In the genomic region with DNA sequence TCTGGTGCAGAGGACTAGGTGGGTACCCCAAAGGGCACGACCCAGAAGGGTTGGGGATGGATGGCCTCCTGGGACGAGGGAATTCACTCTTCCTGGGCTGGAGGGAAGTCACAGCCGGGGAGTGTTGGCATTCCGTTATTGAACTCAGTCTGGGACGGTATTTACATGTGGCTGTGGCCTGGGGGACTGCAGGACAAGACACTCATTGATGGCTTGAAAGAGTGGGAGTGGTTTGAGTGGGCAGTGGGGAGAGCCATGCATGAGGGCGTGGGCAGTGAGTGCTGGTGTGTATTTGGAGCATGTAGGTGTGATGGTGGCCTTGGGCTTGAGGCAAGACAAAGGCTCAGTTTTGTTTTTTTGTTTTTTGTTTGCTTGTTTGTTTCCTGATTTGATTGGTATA, we compare ENCODE assay signal across 15 mouse cellular contexts. TPM values are rescaled to one million over a fixed set of nuclear protein-coding genes. Genes with fewer than 3 reads are reported as not detected.
DNase-seq lines count a peak whose midpoint lies in the region; ATAC-seq and TF ChIP-seq lines count a peak whose summit lies in the region.
"Had no signal": no experiment of that assay in that cellular context is flagged by ENCODE, and none has a peak within 500 bp of the region (broad histone marks: within the 10 kb centered on the region; RNA-seq: fewer than 3 reads in every experiment).

No protein-coding gene starts in this region.

- DNase-seq in gastrocnemius, adult 2 months, result no peak
- no peak for DNase-seq in gastrocnemius, postnatal 14 days
- DNase-seq in kidney, postnatal 0 days (ENCODE audit: low spot score), result no peak
- no peak for DNase-seq in kidney, adult 18-20 months
- DNase-seq in embryonic facial prominence, embryonic 14.5 days (ENCODE audit: low spot score), result no peak
- DNase-seq in ovary, adult 18-20 months (ENCODE audit: low spot score), result no peak
- DNase-seq: B cell, adult 2 months; gastrocnemius, postnatal 25 days; kidney, adult 9 months; lung, postnatal 4 days; right cerebral cortex, postnatal 4 days had no signal

- H3K4me2 ChIP-seq in kidney, postnatal 0 days (ENCODE audit: low read length), result no peak overlapping the region
- no peak overlapping the region for H3K4me2 ChIP-seq in embryonic facial prominence, embryonic 14.5 days (ENCODE audit: low read depth, low read length)
- no peak overlapping the region; the same call in 1 of the 2 replicates for H3K4me2 ChIP-seq in midbrain, embryonic 16.5 days (ENCODE audit: low read length)

- intact Hi-C loops in gastrocnemius, adult 2 months (cut with DNase I), result no loop called here
- intact Hi-C loops in gastrocnemius, postnatal 14 days (cut with DNase I; ENCODE audit: low total_unique reads), result no loop called here

- no peaks in the 10 kb centered on the region for H3K4me1 ChIP-seq in kidney, postnatal 0 days (replicated peaks; ENCODE audit: insufficient read depth, low read length)
- H3K4me1 ChIP-seq in embryonic facial prominence, embryonic 14.5 days (ENCODE audit: control insufficient read depth, insufficient read depth, low read length), result no peaks in the 10 kb centered on the region
- H3K4me1 ChIP-seq in midbrain, embryonic 16.5 days (ENCODE audit: control insufficient read depth, insufficient read depth, low read length), result no peaks in the 10 kb centered on the region

- no peak overlapping the region for H3K9ac ChIP-seq in kidney, postnatal 0 days (ENCODE audit: low read depth, low read length)
- H3K9ac ChIP-seq in embryonic facial prominence, embryonic 14.5 days (ENCODE audit: low read depth, low read length), result no peak overlapping the region
- H3K9ac ChIP-seq in midbrain, embryonic 16.5 days (ENCODE audit: low read depth, low read length), result no peak overlapping the region
- H3K9ac ChIP-seq: liver, embryonic 14.5 days had no signal

- TF ChIP-seq CTCF in gastrocnemius, adult 2 months (IDR thresholded peaks at IDR 0.05), result no peak
- no peak for TF ChIP-seq CTCF in kidney, postnatal 0 days (IDR thresholded peaks at IDR 0.05; ENCODE audit: low read depth)

- H3K36me3 ChIP-seq in kidney, postnatal 0 days (ENCODE audit: insufficient read depth, low read length), result peaks cover 37% of the 10 kb centered on the region
- peaks cover 57% of the 10 kb centered on the region for H3K36me3 ChIP-seq in embryonic facial prominence, embryonic 14.5 days (ENCODE audit: control insufficient read depth, insufficient read depth, low read length)
- H3K36me3 ChIP-seq in midbrain, embryonic 16.5 days (ENCODE audit: control insufficient read depth, insufficient read depth, low read length), result peaks cover 31% of the 10 kb centered on the region

- H3K4me3 ChIP-seq in gastrocnemius, adult 2 months, result no peak overlapping the region
- H3K4me3 ChIP-seq in kidney, postnatal 0 days (replicated peaks; ENCODE audit: low read depth, low read length), result no peak overlapping the region
- no peak overlapping the region for H3K4me3 ChIP-seq in embryonic facial prominence, embryonic 14.5 days (ENCODE audit: low read depth, low read length)
- no peak overlapping the region for H3K4me3 ChIP-seq in midbrain, embryonic 16.5 days (ENCODE audit: low read depth, low read length)

- peak overlapping the region; percentile 51 for H3K27ac ChIP-seq in gastrocnemius, adult 2 months
- peak overlapping the region; percentile 22; the same call in 1 of the 2 replicates for H3K27ac ChIP-seq in kidney, postnatal 0 days
- H3K27ac ChIP-seq in embryonic facial prominence, embryonic 14.5 days (replicated peaks; ENCODE audit: low read depth, low read length), result peak overlapping the region; percentile 55; the same call in 1 of the 2 replicates
- H3K27ac ChIP-seq in midbrain, embryonic 16.5 days (ENCODE audit: low read length), result peak overlapping the region; percentile 63
- H3K27ac ChIP-seq: liver, embryonic 14.5 days had no signal

- no peaks in the 10 kb centered on the region for H3K9me3 ChIP-seq in kidney, postnatal 0 days (replicated peaks; ENCODE audit: low read length)
- H3K9me3 ChIP-seq in embryonic facial prominence, embryonic 14.5 days (ENCODE audit: control insufficient read depth, low read length), result no peaks in the 10 kb centered on the region
- no peaks in the 10 kb centered on the region for H3K9me3 ChIP-seq in midbrain, embryonic 16.5 days (replicated peaks; ENCODE audit: control insufficient read depth, low read length, poor library complexity, severe bottlenecking)

- no peak for ATAC-seq in kidney, postnatal 0 days (replicated peaks; ENCODE audit: low FRiP score, low read depth)
- ATAC-seq in embryonic facial prominence, embryonic 14.5 days (ENCODE audit: low read depth), result no peak
- ATAC-seq in midbrain, embryonic 16.5 days, result peak; percentile 9; the same call in 1 of the 2 replicates
- ATAC-seq in megakaryocyte-erythroid progenitor cell, adult 5-6 weeks (replicated peaks; ENCODE audit: low FRiP score, low TSS enrichment, poor library complexity, severe bottlenecking), result no peak

- no peaks in the 10 kb centered on the region for H3K27me3 ChIP-seq in kidney, postnatal 0 days (ENCODE audit: insufficient read depth, low read length)
- H3K27me3 ChIP-seq in embryonic facial prominence, embryonic 14.5 days (replicated peaks; ENCODE audit: control insufficient read depth, insufficient read depth, low read length), result no peaks in the 10 kb centered on the region
- H3K27me3 ChIP-seq in midbrain, embryonic 16.5 days (ENCODE audit: control insufficient read depth, insufficient read depth, low read depth, low read length), result no peaks in the 10 kb centered on the region

- 65% methylated on average over 6 of the region's 6 CpGs for WGBS in kidney, postnatal 0 days
- WGBS in embryonic facial prominence, embryonic 14.5 days, result 45% methylated on average over 6 of the region's 6 CpGs
- 84% methylated on average over 6 of the region's 6 CpGs for WGBS in midbrain, embryonic 16.5 days

RNA-seq across cellular contexts. Expression of gene Gpsm1, which starts 15.4 kb away (rescaled TPM):
- total RNA-seq in gastrocnemius, adult 2 months (2021), result 1 to 10 TPM; 2.3 to 2.6 TPM
- 1 to 10 TPM; 6.4 to 7.4 TPM for total RNA-seq in gastrocnemius, postnatal 14 days (2021)
- polyA plus RNA-seq in kidney, postnatal 0 days (2015; fragmentation: Nextera tagmentation; extraction: Ambion mirVana), result 21.3 and 23.1 TPM in 2 replicates
- polyA plus RNA-seq in embryonic facial prominence, embryonic 14.5 days (2014; fragmentation: Nextera tagmentation; extraction: Ambion mirVana), result 29.3 and 33.8 TPM in 2 replicates
- 182 and 188 TPM in 2 replicates for polyA plus RNA-seq in midbrain, embryonic 16.5 days (2015; fragmentation: Nextera tagmentation; extraction: Ambion mirVana)
- total RNA-seq in megakaryocyte-erythroid progenitor cell, adult 5-6 weeks (2014; fragmentation: Nextera tagmentation), result 2.8 and 6.8 TPM in 2 replicates
- total RNA-seq in megakaryocyte-erythroid progenitor cell, adult 5-6 weeks (2017), result 6.9 and 12.4 TPM in 2 replicates

RNA-seq across cellular contexts. Expression of gene Dnlz, which starts 21.2 kb away (rescaled TPM):
- total RNA-seq in gastrocnemius, adult 2 months (2021), result 10 to 100 TPM; 18.0 to 22.7 TPM
- total RNA-seq in gastrocnemius, postnatal 14 days (2021), result 10 to 100 TPM; 17.0 to 17.6 TPM
- 24.2 and 25.8 TPM in 2 replicates for polyA plus RNA-seq in kidney, postnatal 0 days (2015; fragmentation: Nextera tagmentation; extraction: Ambion mirVana)
- 24.2 and 27.6 TPM in 2 replicates for polyA plus RNA-seq in embryonic facial prominence, embryonic 14.5 days (2014; fragmentation: Nextera tagmentation; extraction: Ambion mirVana)
- polyA plus RNA-seq in midbrain, embryonic 16.5 days (2015; fragmentation: Nextera tagmentation; extraction: Ambion mirVana), result 24.7 and 27.2 TPM in 2 replicates
- 12.7 and 20.7 TPM in 2 replicates for total RNA-seq in megakaryocyte-erythroid progenitor cell, adult 5-6 weeks (2014; fragmentation: Nextera tagmentation)
- 9.4 and 15.3 TPM in 2 replicates for total RNA-seq in megakaryocyte-erythroid progenitor cell, adult 5-6 weeks (2017)

RNA-seq across cellular contexts. Expression of gene Card9, which starts 30.0 kb away (rescaled TPM):
- 1 to 10 TPM; 1.1 to 1.2 TPM for total RNA-seq in gastrocnemius, adult 2 months (2021)
- 1 to 10 TPM in 1 of 2 experiments, under 1 TPM in 1; 0.71 to 1.1 TPM for total RNA-seq in gastrocnemius, postnatal 14 days (2021)
- 1.1 TPM in 2 replicates for polyA plus RNA-seq in kidney, postnatal 0 days (2015; fragmentation: Nextera tagmentation; extraction: Ambion mirVana)
- 1.3 and 2.1 TPM in 2 replicates for polyA plus RNA-seq in embryonic facial prominence, embryonic 14.5 days (2014; fragmentation: Nextera tagmentation; extraction: Ambion mirVana)
- polyA plus RNA-seq in midbrain, embryonic 16.5 days (2015; fragmentation: Nextera tagmentation; extraction: Ambion mirVana), result 1.0 and 2.7 TPM in 2 replicates
- 0.72 and 2.9 TPM in 2 replicates for total RNA-seq in megakaryocyte-erythroid progenitor cell, adult 5-6 weeks (2014; fragmentation: Nextera tagmentation)
- total RNA-seq in megakaryocyte-erythroid progenitor cell, adult 5-6 weeks (2017), result 1.7 and 3.2 TPM in 2 replicates

RNA-seq across cellular contexts. Expression of gene Ccdc187, which starts 36.3 kb away (rescaled TPM):
- total RNA-seq in gastrocnemius, adult 2 months (2021), result not detected
- under 1 TPM; 0.04 to 0.09 TPM for total RNA-seq in gastrocnemius, postnatal 14 days (2021)
- 0.04 TPM in 1 of 2 replicates, not detected in the other for polyA plus RNA-seq in kidney, postnatal 0 days (2015; fragmentation: Nextera tagmentation; extraction: Ambion mirVana)
- polyA plus RNA-seq in embryonic facial prominence, embryonic 14.5 days (2014; fragmentation: Nextera tagmentation; extraction: Ambion mirVana), result 0.17 and 0.28 TPM in 2 replicates
- 0.21 and 0.29 TPM in 2 replicates for polyA plus RNA-seq in midbrain, embryonic 16.5 days (2015; fragmentation: Nextera tagmentation; extraction: Ambion mirVana)
- not detected in 2 replicates for total RNA-seq in megakaryocyte-erythroid progenitor cell, adult 5-6 weeks (2014; fragmentation: Nextera tagmentation)
- total RNA-seq in megakaryocyte-erythroid progenitor cell, adult 5-6 weeks (2017), result not detected in 2 replicates
- total RNA-seq: MEL had no signal

RNA-seq across cellular contexts. Expression of gene Snapc4, which starts 49.8 kb away (rescaled TPM):
- total RNA-seq in gastrocnemius, adult 2 months (2021), result 1 to 10 TPM; 7.5 to 8.6 TPM
- 1 to 10 TPM; 6.2 to 7.2 TPM for total RNA-seq in gastrocnemius, postnatal 14 days (2021)
- polyA plus RNA-seq in kidney, postnatal 0 days (2015; fragmentation: Nextera tagmentation; extraction: Ambion mirVana), result 12.9 and 14.6 TPM in 2 replicates
- 20.2 and 22.9 TPM in 2 replicates for polyA plus RNA-seq in embryonic facial prominence, embryonic 14.5 days (2014; fragmentation: Nextera tagmentation; extraction: Ambion mirVana)
- 34.8 and 37.9 TPM in 2 replicates for polyA plus RNA-seq in midbrain, embryonic 16.5 days (2015; fragmentation: Nextera tagmentation; extraction: Ambion mirVana)
- total RNA-seq in megakaryocyte-erythroid progenitor cell, adult 5-6 weeks (2014; fragmentation: Nextera tagmentation), result 64.6 and 87.4 TPM in 2 replicates
- 33.6 and 52.3 TPM in 2 replicates for total RNA-seq in megakaryocyte-erythroid progenitor cell, adult 5-6 weeks (2017)
